Mouse (Mus musculus) heart, adult 2 months (tissue): ENCODE data around the gene Usp16. TPM values are rescaled to one million over a fixed set of nuclear protein-coding genes. Genes with fewer than 3 reads are reported as not detected.

Source experiments
- DNase-seq, 2 experiments: peaks; one replicate each; pipeline ENCODE4 v3.0.0; 2021
- H3K27ac ChIP-seq: fragments of 200-600 bp; 2 replicates; pipeline ENCODE4 v1.8.1; 2022
- H3K27me3 ChIP-seq: fragments of 200-500 bp; 2 replicates; pipeline ENCODE4 v1.6.1; 2012; ENCODE audit warnings: mild to moderate bottlenecking, low read length, inconsistent platforms, mixed read lengths; ENCODE audit not compliant: control insufficient read depth, insufficient read depth
- H3K36me3 ChIP-seq: fragments of 200-500 bp; 2 replicates; pipeline ENCODE4 v1.6.1; 2012; ENCODE audit warnings: low read length, inconsistent platforms; ENCODE audit not compliant: control insufficient read depth, insufficient read depth
- H3K4me1 ChIP-seq: fragments of 200-500 bp; 2 replicates; pipeline ENCODE4 v1.6.1; 2011; ENCODE audit warnings: low read length; ENCODE audit not compliant: control insufficient read depth, insufficient read depth
- H3K4me3 ChIP-seq: fragments of 200-600 bp; 2 replicates; pipeline ENCODE4 v1.8.1; 2022
- H3K79me2 ChIP-seq: fragments of 200-500 bp; replicated peaks from 2 replicates; pipeline ENCODE4 v1.6.1; 2012; ENCODE audit warnings: mild to moderate bottlenecking, inconsistent platforms, low read length, moderate library complexity, mixed read lengths; ENCODE audit not compliant: control insufficient read depth, insufficient read depth
- H3K9ac ChIP-seq: fragments of 200-500 bp; 2 replicates; pipeline ENCODE4 v1.6.1; 2012; ENCODE audit warnings: low read depth, mild to moderate bottlenecking, control low read depth, inconsistent platforms, low read length, mixed read lengths
- CTCF ChIP-seq: fragments of 200-600 bp; IDR thresholded peaks from 2 replicates; pipeline ENCODE4 v1.8.1; 2022; ENCODE audit warnings: antibody characterized with exemption, mild to moderate bottlenecking, moderate library complexity
- EP300 ChIP-seq: fragments of 200-500 bp; IDR thresholded peaks from 2 replicates; pipeline ENCODE4 v1.6.1; 2011; ENCODE audit warnings: low read depth, low read length, control low read depth; ENCODE audit not compliant: insufficient read depth
- POLR2A ChIP-seq: fragments of 200-500 bp; IDR thresholded peaks from 2 replicates; pipeline ENCODE4 v1.6.1; 2011; ENCODE audit warnings: mild to moderate bottlenecking, low read depth, low read length, control low read depth; ENCODE audit not compliant: insufficient read depth
- WGBS: fragments of 180-500 bp; shearing (Covaris S2); methylation state at CpG from one replicate; pipeline ENCODE4 v1.1.7; 2018; 5-methylcytosine and 5-hydroxymethylcytosine counted together
- intact Hi-C: fragments of 180-260 bp; cut with DNase I; formaldehyde crosslinking; loops from one replicate; pipeline ENCODE4 v1.15.1; 2025
- polyA plus RNA-seq: library from polyadenylated mRNA; depleted of rRNA; stranded (reverse); fragments of >200 nt; gene quantifications from 2 replicates; pipeline ENCODE4 v1.2.3, GENCODE M21; 2012
- total RNA-seq, 2 experiments: library from RNA; stranded (reverse); gene quantifications; 2 replicates each; pipeline ENCODE4 v1.2.3; 2021

The Usp16 gene
- total and polyA plus RNA-seq, 3 experiments, result 22.9 to 47.2 (median 43.2) TPM

GRCm38 (mm10) chr16:87497171-87497570 is 42.7 kb downstream of the Usp16 start:
- Histone ChIP-seq H3K27ac (no peak overlapping the region), H3K79me2 (no peaks in the 10 kb centered on the region; the same call in 1 of the 2 replicates), H3K36me3 (peaks cover 5% of the 10 kb centered on the region), H3K27me3 (no peaks in the 10 kb centered on the region), H3K4me3 (no peak overlapping the region), H3K9ac (no peak overlapping the region), H3K4me1 (peaks cover 6% of the 10 kb centered on the region)
- DNase-seq, result no peak
- 89% methylated on average over 6 of the region's 6 CpGs for WGBS
- intact Hi-C loops, result loop anchor here (5.0 kb wide), 1 partner anchor 200 kb away; the partner anchor contains the start of gene Bach1
- TF ChIP-seq POLR2A (no peak), CTCF (no peak), EP300 (no peak)

GRCm38 (mm10) chr16:87499556-87499955 is 45.1 kb downstream of the Usp16 start:
- intact Hi-C loops, result loop anchor here (5.0 kb wide), 1 partner anchor 198 kb away; the partner anchor contains the start of gene Bach1
- H3K27ac ChIP-seq, result no peak overlapping the region
- H3K9ac ChIP-seq, result no peak overlapping the region
- TF ChIP-seq EP300 (no peak), CTCF (no peak), POLR2A (no peak)
- H3K79me2 ChIP-seq, result no peaks in the 10 kb centered on the region
- H3K4me1 ChIP-seq, result peaks cover 4% of the 10 kb centered on the region; the same call in 1 of the 2 replicates
- H3K27me3 ChIP-seq, result no peaks in the 10 kb centered on the region
- no peak for DNase-seq
- 73% methylated on average over 6 of the region's 6 CpGs for WGBS
- no peaks in the 10 kb centered on the region; the same call in 1 of the 2 replicates for H3K36me3 ChIP-seq
- H3K4me3 ChIP-seq, result no peak overlapping the region

GRCm38 (mm10) chr16:87501304-87502078 is 47.0 kb downstream of the Usp16 start:
- peaks cover 3% of the 10 kb centered on the region; the same call in 1 of the 2 replicates for H3K4me1 ChIP-seq
- no peak overlapping the region for H3K4me3 ChIP-seq
- WGBS, result 8% methylated on average over 13 of the region's 13 CpGs
- peak overlapping the region; percentile 16; the same call in 1 of the 2 replicates for H3K27ac ChIP-seq
- TF ChIP-seq EP300, result no peak
- no peak for TF ChIP-seq POLR2A
- TF ChIP-seq CTCF, result no peak
- no peaks in the 10 kb centered on the region for H3K79me2 ChIP-seq
- DNase-seq, result peak in 1 of 2 experiments; percentile 26
- no peaks in the 10 kb centered on the region for H3K36me3 ChIP-seq
- no peaks in the 10 kb centered on the region for H3K27me3 ChIP-seq
- H3K9ac ChIP-seq, result no peak overlapping the region
- intact Hi-C loops, result loop anchor here (10.0 kb wide), 1 partner anchor 93 kb away; no protein-coding TSS in a partner anchor

- no peak overlapping the region for H3K27ac ChIP-seq
- intact Hi-C loops, result loop anchor here (5.0 kb wide), 1 partner anchor 36 kb away; no protein-coding TSS in a partner anchor
- WGBS, result 69% methylated on average over 5 of the region's 5 CpGs
These were observed 57.2 kb downstream of the Usp16 start for GRCm38 (mm10) chr16:87511706-87512105.

GRCm38 (mm10) chr16:87512331-87512730 is 57.8 kb downstream of the Usp16 start:
- no peak for TF ChIP-seq EP300
- no peak for TF ChIP-seq POLR2A
- no peak for TF ChIP-seq CTCF
- H3K4me1 ChIP-seq, result no peaks in the 10 kb centered on the region

More at GRCm38 (mm10) chr16:87511706-87512105, 57.2 kb downstream of the Usp16 start:
- Histone ChIP-seq H3K4me1 (no peaks in the 10 kb centered on the region), H3K4me3 (no peak overlapping the region), H3K9ac (no peak overlapping the region), H3K36me3 (no peaks in the 10 kb centered on the region), H3K79me2 (no peaks in the 10 kb centered on the region), H3K27me3 (no peaks in the 10 kb centered on the region)
- no peak for TF ChIP-seq EP300
- no peak for DNase-seq

GRCm38 (mm10) chr16:87524228-87524627 is 69.7 kb downstream of the Usp16 start:
- no peak for TF ChIP-seq CTCF
- TF ChIP-seq POLR2A, result no peak
- TF ChIP-seq EP300, result no peak
- Histone ChIP-seq H3K27me3 (no peaks in the 10 kb centered on the region), H3K4me1 (no peaks in the 10 kb centered on the region), H3K9ac (no peak overlapping the region), H3K27ac (no peak overlapping the region), H3K36me3 (no peaks in the 10 kb centered on the region), H3K4me3 (no peak overlapping the region), H3K79me2 (no peaks in the 10 kb centered on the region)
- 83% methylated on average over 5 of the region's 5 CpGs for WGBS
- intact Hi-C loops, result no loop called here
- no peak for DNase-seq

More at GRCm38 (mm10) chr16:87512331-87512730, 57.8 kb downstream of the Usp16 start:
- H3K4me3 ChIP-seq, result no peak overlapping the region
- no peak for DNase-seq
- WGBS, result 80% methylated on average over 14 of the region's 14 CpGs
- no peaks in the 10 kb centered on the region for H3K36me3 ChIP-seq
- H3K9ac ChIP-seq, result no peak overlapping the region
- intact Hi-C loops, result loop anchor here (5.0 kb wide), 1 partner anchor 35 kb away; no protein-coding TSS in a partner anchor
- H3K27ac ChIP-seq, result no peak overlapping the region
- no peaks in the 10 kb centered on the region for H3K79me2 ChIP-seq
- no peaks in the 10 kb centered on the region for H3K27me3 ChIP-seq
